Mouse (Mus musculus): ENCODE results near the gene Gys2. TPM values are rescaled to one million over a fixed set of nuclear protein-coding genes. Genes with fewer than 3 reads are reported as not detected.

Gene Gys2
- polyA plus RNA-seq, 1 experiment from 2014 or later = 0.08 TPM

GRCm38 (mm10) chr6:142386285-142387010 lies 86.5 kb downstream of the Gys2 start:
- no peak for DNase-seq (ENCODE audit: low spot score)

GRCm38 (mm10) chr6:142384521-142384920 lies 88.4 kb downstream of the Gys2 start:
- WGBS = 90% methylated on average over 9 of the region's 9 CpGs
- H3K4me3 ChIP-seq = no peak overlapping the region
- no peaks in the 10 kb centered on the region for H3K27me3 ChIP-seq (ENCODE audit: insufficient read depth, poor library complexity, severe bottlenecking)
- H3K4me1 ChIP-seq (replicated peaks) = peaks cover 23% of the 10 kb centered on the region
- H3K9me3 ChIP-seq = no peaks in the 10 kb centered on the region
- no peak overlapping the region for H3K27ac ChIP-seq
- H3K36me3 ChIP-seq = no peaks in the 10 kb centered on the region
- DNase-seq (ENCODE audit: low spot score) = no peak

More at GRCm38 (mm10) chr6:142386285-142387010, 86.5 kb downstream of the Gys2 start:
- H3K9me3 ChIP-seq = no peaks in the 10 kb centered on the region
- H3K4me1 ChIP-seq (replicated peaks) = peaks cover 23% of the 10 kb centered on the region
- peak overlapping the region; percentile 99 for H3K4me3 ChIP-seq
- 6% methylated on average over 31 of the region's 31 CpGs for WGBS
- H3K27me3 ChIP-seq (ENCODE audit: insufficient read depth, poor library complexity, severe bottlenecking) = no peaks in the 10 kb centered on the region
- peak overlapping the region; percentile 91 for H3K27ac ChIP-seq
- H3K36me3 ChIP-seq = 0 out of 2 replicates have a peak, but pooled peaks cover 4% of the 10 kb centered on the region

GRCm38 (mm10) chr6:142381615-142382014 lies 91.3 kb downstream of the Gys2 start:
- peaks cover 5% of the 10 kb centered on the region for H3K36me3 ChIP-seq
- no peak for DNase-seq (ENCODE audit: low spot score)
- no peaks in the 10 kb centered on the region for H3K27me3 ChIP-seq (ENCODE audit: insufficient read depth, poor library complexity, severe bottlenecking)
- 92% methylated on average over 7 of the region's 7 CpGs for WGBS
- no peak overlapping the region for H3K4me3 ChIP-seq
- H3K9me3 ChIP-seq = no peaks in the 10 kb centered on the region
- H3K27ac ChIP-seq = no peak overlapping the region
- H3K4me1 ChIP-seq (replicated peaks) = peaks cover 8% of the 10 kb centered on the region

GRCm38 (mm10) chr6:142379961-142380360 lies 92.9 kb downstream of the Gys2 start:
- Histone ChIP-seq H3K9me3 (no peaks in the 10 kb centered on the region), H3K27me3 (ENCODE audit: insufficient read depth, poor library complexity, severe bottlenecking) (no peaks in the 10 kb centered on the region), H3K27ac (no peak overlapping the region), H3K36me3 (peaks cover 21% of the 10 kb centered on the region), H3K4me3 (no peak overlapping the region), H3K4me1 (replicated peaks) (no peaks in the 10 kb centered on the region)
- no peak for DNase-seq (ENCODE audit: low spot score)
- WGBS = 94% methylated on average over 6 of the region's 6 CpGs

GRCm38 (mm10) chr6:142378576-142379330 lies 94.2 kb downstream of the Gys2 start:
- no peak for DNase-seq (ENCODE audit: low spot score)
- WGBS = 92% methylated on average over 8 of the region's 8 CpGs
- peaks cover 33% of the 10 kb centered on the region for H3K36me3 ChIP-seq
- no peak overlapping the region for H3K4me3 ChIP-seq
- no peaks in the 10 kb centered on the region for H3K9me3 ChIP-seq
- H3K27me3 ChIP-seq (ENCODE audit: insufficient read depth, poor library complexity, severe bottlenecking) = no peaks in the 10 kb centered on the region
- no peaks in the 10 kb centered on the region for H3K4me1 ChIP-seq (replicated peaks)
- H3K27ac ChIP-seq = no peak overlapping the region

GRCm38 (mm10) chr6:142377081-142377480 lies 95.8 kb downstream of the Gys2 start:
- Histone ChIP-seq H3K36me3 (peaks cover 49% of the 10 kb centered on the region), H3K4me1 (replicated peaks) (no peaks in the 10 kb centered on the region), H3K27ac (no peak overlapping the region), H3K27me3 (ENCODE audit: insufficient read depth, poor library complexity, severe bottlenecking) (no peaks in the 10 kb centered on the region), H3K4me3 (no peak overlapping the region), H3K9me3 (no peaks in the 10 kb centered on the region)
- 80% methylated on average over 1 of the region's 1 CpGs for WGBS
- no peak for DNase-seq (ENCODE audit: low spot score)

Other genes with a start within 250 kb of the Gys2 start
- 0.20 and 0.38 TPM in 2 replicates for gene Iapp, start 174.7 kb downstream of the Gys2 start, polyA plus RNA-seq (2016; fragmentation: Nextera tagmentation; extraction: Ambion mirVana)
- 0.51 and 0.88 TPM in 2 replicates for gene Slco1a5, start 150.1 kb downstream of the Gys2 start, polyA plus RNA-seq (2016; fragmentation: Nextera tagmentation; extraction: Ambion mirVana)
- gene Pyroxd1, start 127.5 kb downstream of the Gys2 start, polyA plus RNA-seq (2016; fragmentation: Nextera tagmentation; extraction: Ambion mirVana) = 20.1 and 21.7 TPM in 2 replicates
- gene Recql, start 86.0 kb downstream of the Gys2 start, polyA plus RNA-seq (2016; fragmentation: Nextera tagmentation; extraction: Ambion mirVana) = 36.4 and 37.0 TPM in 2 replicates
- 100 and 118 TPM in 2 replicates for gene Golt1b, start 85.9 kb downstream of the Gys2 start, polyA plus RNA-seq (2016; fragmentation: Nextera tagmentation; extraction: Ambion mirVana)
- 1.9 and 2.8 TPM in 2 replicates for gene Spx, start 59.7 kb downstream of the Gys2 start, polyA plus RNA-seq (2016; fragmentation: Nextera tagmentation; extraction: Ambion mirVana)
- 366 and 416 TPM in 2 replicates for gene Ldhb, start 34.8 kb upstream of the Gys2 start, polyA plus RNA-seq (2016; fragmentation: Nextera tagmentation; extraction: Ambion mirVana)
- 0.70 and 2.4 TPM in 2 replicates for gene Kcnj8, start 98.5 kb upstream of the Gys2 start, polyA plus RNA-seq (2016; fragmentation: Nextera tagmentation; extraction: Ambion mirVana)
- 1.2 and 1.5 TPM in 2 replicates for gene Abcc9, start 229.2 kb upstream of the Gys2 start, polyA plus RNA-seq (2016; fragmentation: Nextera tagmentation; extraction: Ambion mirVana)

All from hindbrain, embryonic 10.5 days (tissue).